Mouse (Mus musculus) midbrain, embryonic 12.5 days (tissue): ENCODE measurements around the gene Phf2. TPM values are rescaled to one million over a fixed set of nuclear protein-coding genes. Genes with fewer than 3 reads are reported as not detected.
"Not testable (repeated sequence)": the region's sequence is repeated elsewhere in the genome, so short reads cannot be mapped to it uniquely, and the experiment has no call there.

Experiments
- ATAC-seq: fragments of 200-750 bp; cut with Nextera tagmentation; 2 replicates; pipeline ENCODE4 v1.8.0; 2017; ENCODE audit warnings: low read depth, moderate TSS enrichment, moderate library complexity; ENCODE audit not compliant: low FRiP score
- H3K27ac ChIP-seq: fragments of 300-500 bp; sonication (generic); replicated peaks from 2 replicates; pipeline ENCODE4 v1.5.1; 2016; ENCODE audit warnings: mild to moderate bottlenecking
- H3K27me3 ChIP-seq: fragments of 300-500 bp; sonication (generic); 2 replicates; pipeline ENCODE4 v1.6.1; 2016; ENCODE audit warnings: mild to moderate bottlenecking
- H3K36me3 ChIP-seq: fragments of 300-500 bp; sonication (generic); 2 replicates; pipeline ENCODE4 v1.6.1; 2016
- H3K4me1 ChIP-seq: fragments of 300-500 bp; sonication (generic); 2 replicates; pipeline ENCODE4 v1.6.1; 2016
- H3K4me2 ChIP-seq: fragments of 300-500 bp; sonication (generic); replicated peaks from 2 replicates; pipeline ENCODE4 v1.6.1; 2016; ENCODE audit warnings: mild to moderate bottlenecking, moderate library complexity
- H3K4me3 ChIP-seq: fragments of 300-500 bp; sonication (generic); 2 replicates; pipeline ENCODE4 v1.5.1; 2016; ENCODE audit warnings: mild to moderate bottlenecking
- H3K9ac ChIP-seq: fragments of 300-500 bp; sonication (generic); replicated peaks from 2 replicates; pipeline ENCODE4 v1.6.1; 2016; ENCODE audit warnings: mild to moderate bottlenecking, moderate library complexity
- H3K9me3 ChIP-seq: fragments of 300-500 bp; sonication (generic); 2 replicates; pipeline ENCODE4 v1.6.1; 2016; ENCODE audit warnings: mild to moderate bottlenecking
- WGBS: fragments of 180-500 bp; shearing (Covaris S2); methylation state at CpG from one replicate; pipeline ENCODE4 v1.1.7; 2016; 5-methylcytosine and 5-hydroxymethylcytosine counted together
- polyA plus RNA-seq: library from polyadenylated mRNA; unstranded; fragments of >200 nt; fragmentation: Nextera tagmentation; extraction: Ambion mirVana; gene quantifications from 2 replicates; pipeline ENCODE4 v1.2.1, GENCODE M21; 2016

The Phf2 gene
- polyA plus RNA-seq, 1 experiment from 2014 or later = 11.3 TPM

DNA sequence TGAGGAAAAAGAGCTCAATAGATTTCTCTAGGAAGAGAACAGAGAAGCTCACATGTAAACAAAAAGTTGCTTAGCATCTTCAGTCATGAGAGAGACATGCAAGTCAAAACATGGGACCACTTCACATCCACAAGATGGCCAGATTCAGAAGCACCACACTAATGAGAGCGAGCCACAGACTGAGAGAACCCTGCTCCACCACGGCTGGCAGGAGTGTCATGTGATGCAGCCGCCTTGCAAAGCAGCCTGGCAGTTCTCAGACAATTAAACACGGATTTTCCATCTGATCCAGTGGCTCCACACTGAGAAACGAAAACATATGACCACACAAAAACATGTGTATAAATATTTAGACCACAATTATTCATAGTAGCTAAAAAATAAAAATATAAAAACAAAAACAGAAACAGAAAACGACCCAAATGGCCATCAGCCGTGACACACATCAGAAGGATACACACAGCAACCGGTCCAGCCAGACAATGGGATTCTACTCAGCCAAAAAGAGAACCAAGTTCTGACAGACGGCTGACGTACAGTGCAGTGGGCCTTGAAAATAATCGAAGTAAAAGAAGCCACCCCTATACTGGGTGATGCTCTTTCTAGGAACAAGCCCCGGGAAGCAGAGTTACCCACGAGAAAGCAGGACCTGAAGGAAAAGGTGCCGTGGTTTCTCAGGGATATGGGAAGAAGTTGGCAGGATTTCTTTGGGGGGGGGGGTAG lies 40.2 kb downstream of the Phf2 start:
- Histone ChIP-seq H3K9me3 (no peaks in the 10 kb centered on the region), H3K27ac (0 out of 2 replicates have a peak overlapping the region, but pooled peaks have one; percentile 4), H3K4me2 (no peak overlapping the region), H3K36me3 (peaks cover 70% of the 10 kb centered on the region), H3K4me3 (no peak overlapping the region), H3K27me3 (no peaks in the 10 kb centered on the region), H3K9ac (no peak overlapping the region), H3K4me1 (no peaks in the 10 kb centered on the region)
- 80% methylated on average over 14 of the region's 14 CpGs for WGBS
- no peak for ATAC-seq

DNA sequence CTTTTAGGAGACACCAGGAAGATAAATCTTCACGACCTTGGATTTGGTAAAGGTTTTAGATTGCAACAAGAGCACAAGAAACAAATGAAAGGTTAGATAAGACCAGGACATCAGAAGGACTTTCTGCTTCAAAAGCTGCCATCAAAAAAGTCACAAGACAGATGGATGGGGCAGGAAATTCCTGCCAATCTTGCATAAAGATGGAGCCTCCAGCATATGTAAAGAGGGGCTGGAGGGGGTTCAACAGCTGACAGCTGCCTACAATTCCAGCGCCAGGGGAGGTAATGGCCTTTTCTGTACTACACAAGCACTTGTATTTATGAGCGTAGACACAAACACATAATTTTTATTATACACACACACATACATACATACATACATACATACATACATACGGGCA lies 41.1 kb downstream of the Phf2 start:
- ATAC-seq = no peak
- no peaks in the 10 kb centered on the region for H3K4me1 ChIP-seq
- H3K4me3 ChIP-seq = no peak overlapping the region
- H3K9me3 ChIP-seq = no peaks in the 10 kb centered on the region
- 90% methylated on average over 4 of the region's 4 CpGs for WGBS
- no peak overlapping the region for H3K9ac ChIP-seq
- no peaks in the 10 kb centered on the region for H3K27me3 ChIP-seq
- H3K27ac ChIP-seq = no peak overlapping the region
- peaks cover 79% of the 10 kb centered on the region for H3K36me3 ChIP-seq
- no peak overlapping the region for H3K4me2 ChIP-seq

DNA sequence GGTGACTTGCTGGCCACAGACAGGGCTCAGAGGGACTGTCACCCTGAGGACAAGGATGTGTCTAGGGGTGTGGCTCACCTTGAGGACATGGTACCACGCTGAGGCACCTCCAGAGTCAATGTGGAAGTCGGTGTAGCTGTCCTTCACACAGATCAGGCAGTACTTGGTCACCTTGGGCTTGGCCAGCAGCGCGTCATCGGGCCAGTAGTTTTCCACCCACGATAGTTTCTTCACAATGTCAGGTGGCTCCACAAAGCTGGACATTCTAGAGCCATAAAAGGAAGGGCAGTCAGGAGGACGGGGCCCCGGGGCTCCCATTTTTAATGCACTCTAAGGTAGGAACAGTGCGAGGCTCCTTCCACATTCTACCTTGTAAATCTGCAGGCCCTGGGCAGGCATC lies 48.0 kb downstream of the Phf2 start:
- ATAC-seq = no peak
- no peak overlapping the region for H3K4me3 ChIP-seq
- peaks cover 98% of the 10 kb centered on the region for H3K36me3 ChIP-seq
- no peak overlapping the region for H3K27ac ChIP-seq
- no peaks in the 10 kb centered on the region for H3K4me1 ChIP-seq
- H3K27me3 ChIP-seq = no peaks in the 10 kb centered on the region
- no peak overlapping the region for H3K9ac ChIP-seq
- WGBS = 95% methylated on average over 9 of the region's 9 CpGs
- H3K4me2 ChIP-seq = no peak overlapping the region
- no peaks in the 10 kb centered on the region for H3K9me3 ChIP-seq

DNA sequence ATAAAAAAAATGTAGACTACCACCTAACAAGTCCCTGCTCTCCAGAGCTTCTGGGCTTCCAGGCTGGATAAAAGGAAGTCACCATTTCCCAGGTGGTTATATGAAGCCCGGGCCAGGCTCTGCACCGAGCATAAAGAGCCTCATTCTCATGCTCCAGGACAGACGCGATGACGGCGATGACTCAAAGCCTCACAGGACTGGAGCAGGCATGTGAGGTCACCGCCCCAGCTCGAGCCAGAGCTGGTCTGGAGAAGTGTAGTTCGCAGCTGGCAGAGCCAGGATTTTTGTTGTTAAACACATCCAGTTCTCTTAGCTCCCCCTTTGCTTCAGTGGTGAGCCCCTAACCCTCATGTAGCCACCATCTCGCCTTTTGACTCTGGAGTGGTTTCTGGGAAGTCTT lies 48.6 kb downstream of the Phf2 start:
- Histone ChIP-seq H3K9ac (no peak overlapping the region), H3K4me3 (no peak overlapping the region), H3K36me3 (peaks cover 98% of the 10 kb centered on the region), H3K4me1 (no peaks in the 10 kb centered on the region), H3K27ac (no peak overlapping the region), H3K4me2 (no peak overlapping the region), H3K9me3 (no peaks in the 10 kb centered on the region), H3K27me3 (no peaks in the 10 kb centered on the region)
- ATAC-seq = no peak
- WGBS = 96% methylated on average over 10 of the region's 10 CpGs

DNA sequence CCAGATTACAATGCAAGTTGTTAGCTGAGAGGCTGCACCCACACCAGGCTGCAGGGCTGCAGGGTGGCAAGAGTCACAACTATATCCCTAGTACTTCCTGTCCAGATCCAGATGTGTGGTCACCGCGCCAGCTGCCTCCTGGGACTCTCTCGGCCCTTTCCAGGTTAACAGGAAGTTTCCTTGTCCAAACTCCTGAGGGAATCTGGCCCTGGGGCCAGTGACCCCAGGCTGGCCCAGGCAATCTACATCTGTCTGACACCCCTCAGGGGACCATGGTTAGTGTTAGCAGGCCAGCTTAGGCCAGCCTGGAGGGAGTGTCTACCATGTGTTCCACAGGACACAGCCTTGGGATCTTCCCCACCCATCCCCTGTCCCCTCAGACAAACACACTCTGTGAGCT lies 51.8 kb downstream of the Phf2 start:
- no peaks in the 10 kb centered on the region for H3K4me1 ChIP-seq
- H3K9ac ChIP-seq = no peak overlapping the region
- no peak overlapping the region for H3K4me3 ChIP-seq
- no peak for ATAC-seq
- no peak overlapping the region for H3K4me2 ChIP-seq
- no peaks in the 10 kb centered on the region for H3K27me3 ChIP-seq
- H3K36me3 ChIP-seq = peaks cover 100% of the 10 kb centered on the region
- WGBS = 88% methylated on average over 3 of the region's 3 CpGs
- no peak overlapping the region for H3K27ac ChIP-seq
- H3K9me3 ChIP-seq = no peaks in the 10 kb centered on the region

DNA sequence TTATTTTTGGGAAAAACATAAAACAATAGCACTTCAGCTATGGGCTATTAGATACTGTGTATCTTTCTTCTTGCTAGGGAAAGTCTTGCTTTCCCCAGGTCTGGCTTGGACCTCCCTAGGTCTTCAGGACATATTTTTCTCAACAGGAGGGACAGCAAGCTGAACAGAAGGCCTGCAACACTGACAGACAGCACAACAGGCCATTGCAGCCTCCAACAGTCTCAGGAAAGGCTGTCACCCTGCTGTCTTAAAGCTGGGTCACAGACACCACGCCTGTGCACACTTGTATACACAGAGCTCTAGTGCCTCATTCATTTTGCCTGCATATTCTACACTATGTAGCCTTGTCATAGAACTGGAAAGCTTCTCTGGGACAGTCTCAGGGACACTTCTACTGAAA lies 56.5 kb downstream of the Phf2 start:
- no peak overlapping the region for H3K4me3 ChIP-seq
- no peak overlapping the region for H3K27ac ChIP-seq
- H3K4me2 ChIP-seq = no peak overlapping the region
- 86% methylated on average over 1 of the region's 1 CpGs for WGBS
- no peak overlapping the region for H3K9ac ChIP-seq
- ATAC-seq = no peak
- peaks cover 95% of the 10 kb centered on the region for H3K36me3 ChIP-seq
- no peaks in the 10 kb centered on the region for H3K9me3 ChIP-seq
- no peaks in the 10 kb centered on the region for H3K4me1 ChIP-seq
- no peaks in the 10 kb centered on the region for H3K27me3 ChIP-seq

DNA sequence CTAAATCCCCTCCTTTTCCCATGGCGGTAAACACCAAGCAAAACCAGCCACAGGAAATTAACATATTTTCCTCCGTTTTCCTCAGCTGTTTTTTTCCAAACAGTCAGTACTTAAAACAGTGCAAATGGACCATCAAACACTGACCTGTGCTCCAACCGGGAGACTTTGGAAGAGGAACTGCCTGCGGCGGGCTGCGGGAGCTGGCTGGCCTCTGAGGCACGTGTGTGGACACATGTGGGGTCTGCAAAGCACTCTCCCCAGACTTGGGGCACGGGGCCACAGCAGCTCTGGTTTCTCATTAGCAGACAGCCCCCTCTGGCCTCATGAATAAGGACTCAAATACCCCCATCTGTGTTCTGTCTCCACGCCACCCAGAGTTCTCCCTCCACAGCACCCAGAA lies 59.9 kb downstream of the Phf2 start:
- no peak overlapping the region for H3K9ac ChIP-seq
- no peaks in the 10 kb centered on the region for H3K4me1 ChIP-seq
- WGBS = 68% methylated on average over 9 of the region's 9 CpGs
- H3K36me3 ChIP-seq = peaks cover 91% of the 10 kb centered on the region
- no peak for ATAC-seq
- H3K4me2 ChIP-seq = no peak overlapping the region
- H3K9me3 ChIP-seq = no peaks in the 10 kb centered on the region
- H3K27ac ChIP-seq = no peak overlapping the region
- H3K4me3 ChIP-seq = no peak overlapping the region
- H3K27me3 ChIP-seq = no peaks in the 10 kb centered on the region

DNA sequence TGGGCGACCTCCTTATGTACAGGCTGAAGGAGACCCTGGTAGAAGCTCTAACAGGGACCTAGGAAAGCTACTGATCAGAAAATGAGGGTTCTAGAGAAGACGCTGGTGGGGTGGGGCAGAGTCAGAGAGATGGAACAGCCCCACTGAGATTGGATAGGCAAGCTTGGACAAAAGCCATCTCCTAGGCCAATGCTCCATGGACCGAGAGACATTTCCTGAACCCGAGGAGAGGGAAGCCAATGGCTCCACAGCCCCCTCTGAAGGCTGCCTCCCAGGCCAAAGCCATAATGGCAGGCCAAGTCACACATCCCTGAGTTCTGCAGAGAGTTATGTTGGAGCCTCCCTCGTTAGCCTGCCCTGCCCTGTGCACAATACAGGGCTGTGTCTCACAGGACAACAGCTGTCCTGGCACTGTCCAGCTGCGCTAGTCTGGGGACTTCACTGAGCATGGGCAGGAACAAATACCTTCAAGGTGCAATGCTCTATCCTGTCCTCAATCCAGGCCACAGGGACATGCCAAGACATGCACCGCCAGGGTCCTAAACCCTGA lies 60.6 kb downstream of the Phf2 start:
- Histone ChIP-seq H3K4me2 (no peak overlapping the region), H3K9ac (no peak overlapping the region), H3K36me3 (peaks cover 91% of the 10 kb centered on the region), H3K4me1 (no peaks in the 10 kb centered on the region), H3K4me3 (no peak overlapping the region), H3K27ac (no peak overlapping the region), H3K27me3 (no peaks in the 10 kb centered on the region), H3K9me3 (no peaks in the 10 kb centered on the region)
- ATAC-seq = no peak
- WGBS = 91% methylated on average over 7 of the region's 7 CpGs

DNA sequence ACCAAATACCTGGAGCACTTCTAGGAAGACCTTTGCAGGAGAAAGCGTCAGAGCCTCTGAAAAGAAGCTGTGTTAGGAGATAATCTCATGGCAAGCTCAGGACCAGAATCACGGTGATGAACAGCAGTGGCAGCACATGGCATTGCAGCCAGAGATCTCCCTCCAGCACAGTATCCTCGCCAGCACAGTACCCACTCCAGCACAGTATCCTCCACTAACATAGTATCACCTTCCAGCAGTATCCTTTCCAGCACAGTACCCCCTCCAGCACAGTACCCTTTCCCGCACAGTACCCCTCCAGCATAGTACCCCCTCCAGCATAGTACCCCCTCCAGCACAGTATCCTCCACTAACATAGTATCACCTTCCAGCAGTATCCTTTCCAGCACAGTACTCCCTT lies 61.3 kb downstream of the Phf2 start:
- H3K9me3 ChIP-seq, H3K4me3 ChIP-seq, H3K4me2 ChIP-seq, H3K9ac ChIP-seq, H3K27ac ChIP-seq, H3K27me3 ChIP-seq, H3K4me1 ChIP-seq: not testable (repeated sequence)
- ATAC-seq = 0 out of 2 replicates have a peak, but pooled peaks have one; percentile 31
- WGBS = 89% methylated on average over 4 of the region's 4 CpGs
- peaks cover 89% of the 10 kb centered on the region for H3K36me3 ChIP-seq

DNA sequence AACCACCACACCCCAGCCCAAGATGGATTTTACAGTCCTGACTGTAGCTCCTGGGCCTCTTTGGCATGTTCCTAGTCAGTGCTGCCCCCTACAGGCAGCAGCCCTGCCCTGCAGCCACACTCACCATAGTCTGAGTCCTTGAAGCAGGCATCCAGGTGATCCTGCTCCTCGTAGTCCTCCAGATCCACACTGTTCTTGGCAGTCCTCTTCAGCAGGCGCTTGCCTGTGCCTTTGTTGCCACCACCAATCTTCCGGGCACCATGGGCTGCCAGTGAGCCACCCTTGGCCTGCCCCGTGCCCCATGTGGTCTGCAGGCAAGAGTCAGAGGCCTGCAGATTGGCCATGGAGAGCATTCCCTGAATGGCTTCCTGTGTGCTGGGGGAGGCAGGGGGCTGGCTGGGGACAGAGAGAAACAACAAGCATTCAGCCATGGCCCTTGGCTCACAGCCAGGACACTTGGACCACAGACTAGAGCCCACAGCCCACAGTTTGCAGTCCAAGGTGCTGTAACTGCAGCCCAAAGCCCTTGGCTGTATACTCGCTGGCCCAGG lies 63.4 kb downstream of the Phf2 start:
- Histone ChIP-seq H3K4me2 (no peak overlapping the region), H3K4me3 (no peak overlapping the region), H3K27me3 (no peaks in the 10 kb centered on the region), H3K36me3 (peaks cover 88% of the 10 kb centered on the region), H3K27ac (no peak overlapping the region), H3K9ac (no peak overlapping the region), H3K4me1 (no peaks in the 10 kb centered on the region), H3K9me3 (no peaks in the 10 kb centered on the region)
- WGBS = 62% methylated on average over 5 of the region's 5 CpGs
- no peak for ATAC-seq

DNA sequence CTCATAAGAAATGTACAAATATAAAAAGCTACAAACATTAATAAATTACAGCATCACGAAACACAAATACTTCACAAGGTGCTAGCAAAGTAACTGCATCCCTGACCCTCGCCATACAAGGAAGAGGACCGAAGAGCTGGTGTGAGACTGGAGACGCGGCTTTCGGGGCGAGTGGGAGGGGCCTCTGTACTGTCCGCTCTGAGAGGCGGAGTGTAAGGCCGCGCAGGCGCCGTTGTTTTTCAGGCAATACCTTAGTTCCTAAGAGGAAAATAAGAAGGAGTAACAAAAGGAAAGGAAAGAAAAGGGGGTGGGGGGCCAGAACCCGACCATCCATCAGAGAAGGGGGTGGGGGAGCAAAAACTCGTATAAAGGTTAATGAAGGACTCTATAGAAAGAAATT lies 68.7 kb downstream of the Phf2 start:
- no peak overlapping the region for H3K4me2 ChIP-seq
- peaks cover 9% of the 10 kb centered on the region; the same call in 1 of the 2 replicates for H3K4me1 ChIP-seq
- ATAC-seq = no peak
- peaks cover 50% of the 10 kb centered on the region for H3K36me3 ChIP-seq
- no peaks in the 10 kb centered on the region for H3K27me3 ChIP-seq
- H3K4me3 ChIP-seq = no peak overlapping the region
- WGBS = 43% methylated on average over 15 of the region's 15 CpGs
- H3K27ac ChIP-seq = no peak overlapping the region
- H3K9me3 ChIP-seq = no peaks in the 10 kb centered on the region
- no peak overlapping the region for H3K9ac ChIP-seq

DNA sequence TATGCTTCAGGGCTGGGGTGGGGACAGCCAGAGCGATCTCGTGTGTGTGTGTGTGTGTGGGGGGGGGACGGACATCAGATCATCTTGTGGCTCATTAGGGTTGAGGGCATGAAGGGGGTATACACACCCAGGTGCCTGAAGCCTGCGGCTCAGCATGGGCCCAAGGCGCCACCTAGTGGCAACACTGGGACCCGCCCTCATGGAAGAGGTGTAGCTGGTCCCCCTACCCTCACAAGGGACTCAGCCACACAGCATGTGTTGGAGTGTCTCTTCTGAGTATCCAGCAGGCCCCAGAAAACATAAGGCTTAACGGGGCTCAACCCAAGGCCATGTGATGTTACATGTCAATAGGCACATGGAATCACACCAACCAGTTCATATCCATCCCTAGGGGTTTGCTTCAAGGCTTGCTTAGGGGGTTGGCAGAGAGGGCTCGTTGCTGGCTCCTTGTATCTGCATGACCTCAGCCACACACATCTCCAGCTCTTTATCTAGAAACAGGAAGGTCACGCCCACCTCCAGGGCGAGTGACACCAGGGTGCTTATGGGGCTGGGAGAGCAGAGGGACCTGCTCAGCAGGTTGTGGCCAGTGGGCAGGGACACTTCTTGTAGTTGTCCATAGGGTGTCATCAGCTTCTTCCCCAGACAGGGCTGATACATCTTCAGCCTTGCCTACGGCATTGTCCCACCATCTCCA lies 69.9 kb downstream of the Phf2 start:
- peaks cover 38% of the 10 kb centered on the region for H3K36me3 ChIP-seq

More for the DNA sequence above, 69.9 kb downstream of the Phf2 start:
- Histone ChIP-seq H3K9ac (no peak overlapping the region), H3K4me1 (peaks cover 9% of the 10 kb centered on the region; the same call in 1 of the 2 replicates), H3K27ac (no peak overlapping the region), H3K27me3 (0 out of 2 replicates have a peak, but pooled peaks cover 3% of the 10 kb centered on the region), H3K4me2 (no peak overlapping the region), H3K4me3 (no peak overlapping the region), H3K9me3 (no peaks in the 10 kb centered on the region)
- WGBS = 25% methylated on average over 11 of the region's 11 CpGs
- peak; percentile 50 for ATAC-seq
